ENCODE assay signal across 19 mouse cellular contexts in the genomic region with DNA sequence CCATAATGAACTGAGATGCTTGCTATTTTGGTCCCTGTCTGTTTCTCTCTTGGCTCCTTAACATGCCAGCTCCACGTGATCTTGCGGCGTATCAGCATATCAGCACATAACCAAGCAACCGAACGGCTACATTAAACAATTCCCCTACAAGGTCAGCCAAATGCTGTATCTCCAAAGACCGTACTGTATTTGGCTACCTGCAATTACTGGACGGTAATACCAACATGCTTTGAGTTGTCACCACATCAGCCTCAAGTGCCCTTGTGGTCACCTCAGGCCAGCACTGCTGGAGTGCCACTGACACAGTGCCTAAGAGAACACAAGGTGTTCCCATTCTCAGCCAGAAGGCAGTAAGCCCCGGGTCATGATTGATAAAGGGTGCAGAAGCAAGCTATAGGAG.
DNase-seq lines count a peak whose midpoint lies in the region; ATAC-seq and TF ChIP-seq lines count a peak whose summit lies in the region.
"Had no signal": no experiment of that assay in that cellular context is flagged by ENCODE, and none has a peak within 500 bp of the region (broad histone marks: within the 10 kb centered on the region; RNA-seq: fewer than 3 reads in every experiment).

No protein-coding gene starts in this region.

- TF ChIP-seq EP300 in heart, adult 2 months (IDR thresholded peaks at IDR 0.05; ENCODE audit: insufficient read depth, low read depth, low read length), result peak; percentile 94

- H3K4me3 ChIP-seq in heart, adult 2 months, result no peak overlapping the region
- no peak overlapping the region for H3K4me3 ChIP-seq in heart, embryonic 14.5 days (ENCODE audit: control insufficient read depth in 1 of 2, insufficient read depth in 1 of 2, low read depth in 1 of 2, low read length in 2 of 2)
- no peak overlapping the region for H3K4me3 ChIP-seq in embryonic facial prominence, embryonic 10.5 days
- H3K4me3 ChIP-seq: forebrain, embryonic 12.5 days; limb, embryonic 13.5 days; liver, embryonic 13.5 days; lung, embryonic 15.5 days had no signal

- no peaks in the 10 kb centered on the region for H3K4me1 ChIP-seq in heart, adult 2 months (ENCODE audit: control insufficient read depth, insufficient read depth, low read length)
- peaks cover 15 to 25% of the 10 kb centered on the region in 2 experiments for H3K4me1 ChIP-seq in heart, embryonic 14.5 days (ENCODE audit: control insufficient read depth in 2 of 2, insufficient read depth in 2 of 2, low read length in 2 of 2)
- H3K4me1 ChIP-seq in embryonic facial prominence, embryonic 10.5 days, result peaks cover 8% of the 10 kb centered on the region

- no peak overlapping the region for H3K4me2 ChIP-seq in heart, embryonic 14.5 days (ENCODE audit: low read length)
- H3K4me2 ChIP-seq: forebrain, embryonic 12.5 days; limb, embryonic 13.5 days; liver, embryonic 13.5 days; lung, embryonic 15.5 days had no signal

- TF ChIP-seq CTCF in heart, adult 2 months (IDR thresholded peaks at IDR 0.05), result peak; percentile 19

- peak; percentile 46 for DNase-seq in gastrocnemius, adult 18-20 months (ENCODE audit: low spot score)
- no peak for DNase-seq in gastrocnemius, postnatal 10 days
- peak; percentile 35 to 79 for DNase-seq in heart, adult 2 months
- peak; percentile 71 for DNase-seq in heart, postnatal 4 days
- DNase-seq in embryonic facial prominence, embryonic 10.5 days (ENCODE audit: low spot score), result no peak
- no peak for DNase-seq in Muller cell, postnatal 12 days (ENCODE audit: inconsistent ontology term)
- DNase-seq: cerebellum, adult 9-10 months; kidney, adult 18-20 months; liver, embryonic 13.5 days; lung, postnatal 4 days; right cerebral cortex, postnatal 25 days; thymus, adult 2 months had no signal

- no peaks in the 10 kb centered on the region for H3K36me3 ChIP-seq in heart, adult 2 months (ENCODE audit: control insufficient read depth, insufficient read depth, low read length)
- no peaks in the 10 kb centered on the region for H3K36me3 ChIP-seq in heart, embryonic 14.5 days (ENCODE audit: control insufficient read depth, insufficient read depth, low read length)
- H3K36me3 ChIP-seq in embryonic facial prominence, embryonic 10.5 days (replicated peaks), result no peaks in the 10 kb centered on the region
- H3K36me3 ChIP-seq: forebrain, embryonic 12.5 days; limb, embryonic 13.5 days; liver, embryonic 13.5 days; lung, embryonic 15.5 days had no signal

- H3K9ac ChIP-seq in heart, adult 2 months (ENCODE audit: low read depth, low read length), result no peak overlapping the region
- H3K9ac ChIP-seq in heart, embryonic 14.5 days (ENCODE audit: low read length), result no peak overlapping the region
- H3K9ac ChIP-seq: forebrain, embryonic 12.5 days; limb, embryonic 13.5 days; liver, embryonic 13.5 days; lung, embryonic 15.5 days had no signal

- no peaks in the 10 kb centered on the region for H3K79me2 ChIP-seq in heart, adult 2 months (replicated peaks; ENCODE audit: control insufficient read depth, insufficient read depth, low read length)

- ATAC-seq in heart, embryonic 14.5 days (ENCODE audit: insufficient number of reproducible peaks, insufficient read depth, low FRiP score, low read depth), result peak; percentile 87
- ATAC-seq: hindbrain, postnatal 0 days had no signal

- intact Hi-C loops in heart, adult 2 months (cut with DNase I), result loop anchor here (2.0 to 5.0 kb wide), 4 partner anchors 42 to 281 kb away; no protein-coding TSS in a partner anchor

- WGBS in heart, adult 2 months, result 61% methylated on average over 8 of the region's 8 CpGs
- 37% methylated on average over 8 of the region's 8 CpGs for WGBS in heart, embryonic 14.5 days
- 94% methylated on average over 8 of the region's 8 CpGs for WGBS in embryonic facial prominence, embryonic 10.5 days

- H3K9me3 ChIP-seq in heart, embryonic 14.5 days (ENCODE audit: control insufficient read depth, low read length), result no peaks in the 10 kb centered on the region
- H3K9me3 ChIP-seq in embryonic facial prominence, embryonic 10.5 days, result no peaks in the 10 kb centered on the region
- H3K9me3 ChIP-seq: forebrain, embryonic 12.5 days; limb, embryonic 13.5 days; liver, embryonic 13.5 days; lung, embryonic 15.5 days had no signal

- no peak for TF ChIP-seq POLR2A in heart, adult 2 months (IDR thresholded peaks at IDR 0.05; ENCODE audit: insufficient read depth, low read depth, low read length)

- H3K27me3 ChIP-seq in heart, adult 2 months (ENCODE audit: control insufficient read depth, insufficient read depth, low read length), result no peaks in the 10 kb centered on the region
- no peaks in the 10 kb centered on the region for H3K27me3 ChIP-seq in heart, embryonic 14.5 days (ENCODE audit: control insufficient read depth, insufficient read depth, low read length)
- H3K27me3 ChIP-seq in embryonic facial prominence, embryonic 10.5 days (replicated peaks; ENCODE audit: low read depth, poor library complexity, severe bottlenecking), result no peaks in the 10 kb centered on the region
- H3K27me3 ChIP-seq: CH12.LX; forebrain, embryonic 12.5 days; limb, embryonic 13.5 days; liver, embryonic 13.5 days; lung, embryonic 15.5 days had no signal

- peak overlapping the region; percentile 59 for H3K27ac ChIP-seq in heart, adult 2 months
- peak overlapping the region; percentile 43 to 76 for H3K27ac ChIP-seq in heart, embryonic 14.5 days (replicated peaks in 1 of 2; ENCODE audit: control insufficient read depth in 1 of 2, insufficient read depth in 1 of 2, low read depth in 2 of 2, low read length in 2 of 2)
- H3K27ac ChIP-seq in embryonic facial prominence, embryonic 10.5 days (replicated peaks), result no peak overlapping the region
- H3K27ac ChIP-seq: forebrain, embryonic 12.5 days; hindbrain, postnatal 0 days; kidney, postnatal 0 days; limb, embryonic 13.5 days; liver, embryonic 13.5 days; lung, embryonic 15.5 days had no signal

Comparison
In these comparisons a context has a peak if more than half of its experiments do, and no peak if none do; other contexts are left out.
1. DNase-seq: peak in gastrocnemius, adult 18-20 months (single experiment), heart, adult 2 months (2 of 2) and heart, postnatal 4 days (single experiment); none in gastrocnemius, postnatal 10 days (single experiment), embryonic facial prominence, embryonic 10.5 days (single experiment) and Muller cell, postnatal 12 days (single experiment).